Mouse (Mus musculus) E14TG2a.4 (cell line): Measurements from ENCODE around the gene Cdc42se1.

Experiments used
- H3K27me3 ChIP-seq: 2 replicates; pipeline ENCODE4 v1.6.1; 2014; ENCODE audit warnings: low read length, control low read depth; ENCODE audit not compliant: insufficient read depth
- H3K36me3 ChIP-seq: 2 replicates; pipeline ENCODE4 v1.6.1; 2014; ENCODE audit warnings: low read length, control low read depth; ENCODE audit not compliant: insufficient read depth
- H3K4me1 ChIP-seq: replicated peaks from 2 replicates; pipeline ENCODE4 v1.6.1; 2014; ENCODE audit warnings: low read depth, low read length, control low read depth
- H3K4me3 ChIP-seq: replicated peaks from 2 replicates; pipeline ENCODE4 v1.5.1; 2014; ENCODE audit warnings: mild to moderate bottlenecking, low read length
- H3K9me3 ChIP-seq: 2 replicates; pipeline ENCODE4 v1.6.1; 2014; ENCODE audit warnings: low read length, control low read depth
- CTCF ChIP-seq: conservative IDR thresholded peaks from 2 replicates; pipeline ENCODE4 v1.5.1; 2014; ENCODE audit warnings: low read length
- NANOG ChIP-seq: IDR thresholded peaks from 2 replicates; pipeline ENCODE4 v1.6.1; 2014; ENCODE audit warnings: borderline replicate concordance, low read length, mixed read lengths
- POU5F1 ChIP-seq: IDR thresholded peaks from 2 replicates; pipeline ENCODE4 v1.6.1; 2014; ENCODE audit warnings: low read length, borderline replicate concordance

Gene Cdc42se1

GRCm38 (mm10) chr3:95239971-95240370 lies 11.4 kb downstream of the Cdc42se1 start:
- Histone ChIP-seq H3K4me1 (peaks cover 71% of the 10 kb centered on the region), H3K4me3 (peak overlapping the region; percentile 70), H3K27me3 (peaks cover 3% of the 10 kb centered on the region; the same call in 1 of the 2 replicates), H3K9me3 (no peaks in the 10 kb centered on the region), H3K36me3 (peaks cover 62% of the 10 kb centered on the region)
- TF ChIP-seq POU5F1 (no peak), CTCF (no peak), NANOG (no peak)

GRCm38 (mm10) chr3:95240900-95241299 lies 12.4 kb downstream of the Cdc42se1 start:
- H3K4me1 ChIP-seq, result peaks cover 61% of the 10 kb centered on the region
- peaks cover 3% of the 10 kb centered on the region; the same call in 1 of the 2 replicates for H3K27me3 ChIP-seq
- peak overlapping the region; percentile 70 for H3K4me3 ChIP-seq
- H3K9me3 ChIP-seq, result no peaks in the 10 kb centered on the region
- H3K36me3 ChIP-seq, result peaks cover 60% of the 10 kb centered on the region
- TF ChIP-seq POU5F1 (no peak), CTCF (no peak), NANOG (no peak)

GRCm38 (mm10) chr3:95241498-95241897 lies 13.0 kb downstream of the Cdc42se1 start, which contains the start of gene Gm128:
TSS of gene Gm128 (minus strand) at chr3:95241598.
- TF ChIP-seq CTCF (no peak), POU5F1 (no peak), NANOG (no peak)
- Histone ChIP-seq H3K27me3 (peaks cover 3% of the 10 kb centered on the region; the same call in 1 of the 2 replicates), H3K9me3 (no peaks in the 10 kb centered on the region)

GRCm38 (mm10) chr3:95243086-95243485 lies 14.6 kb downstream of the Cdc42se1 start:
- Histone ChIP-seq H3K27me3 (peaks cover 3% of the 10 kb centered on the region; the same call in 1 of the 2 replicates), H3K4me3 (no peak overlapping the region), H3K4me1 (peaks cover 48% of the 10 kb centered on the region), H3K9me3 (no peaks in the 10 kb centered on the region), H3K36me3 (peaks cover 53% of the 10 kb centered on the region)
- TF ChIP-seq POU5F1, result no peak
- no peak for TF ChIP-seq CTCF
- no peak for TF ChIP-seq NANOG

More at GRCm38 (mm10) chr3:95241498-95241897, 13.0 kb downstream of the Cdc42se1 start, which contains the start of gene Gm128:
- H3K4me1 ChIP-seq, result peaks cover 56% of the 10 kb centered on the region
- peak within 1 kb of the TSS; percentile 70 for H3K4me3 ChIP-seq
- peaks cover 60% of the 10 kb centered on the region for H3K36me3 ChIP-seq

GRCm38 (mm10) chr3:95246465-95247231 lies 18.1 kb downstream of the Cdc42se1 start:
- Histone ChIP-seq H3K4me1 (peaks cover 50% of the 10 kb centered on the region), H3K9me3 (no peaks in the 10 kb centered on the region), H3K4me3 (no peak overlapping the region), H3K36me3 (peaks cover 63% of the 10 kb centered on the region), H3K27me3 (no peaks in the 10 kb centered on the region)
- no peak for TF ChIP-seq NANOG
- TF ChIP-seq CTCF, result no peak
- TF ChIP-seq POU5F1, result no peak

- no peak for TF ChIP-seq NANOG
- no peak for TF ChIP-seq POU5F1
- TF ChIP-seq CTCF, result no peak
- peaks cover 70% of the 10 kb centered on the region for H3K36me3 ChIP-seq
- no peaks in the 10 kb centered on the region for H3K9me3 ChIP-seq
- peaks cover 57% of the 10 kb centered on the region for H3K4me1 ChIP-seq
- H3K27me3 ChIP-seq, result no peaks in the 10 kb centered on the region
- H3K4me3 ChIP-seq, result no peak overlapping the region
Observed at GRCm38 (mm10) chr3:95247660-95248336, 19.3 kb downstream of the Cdc42se1 start.

GRCm38 (mm10) chr3:95250361-95250760 lies 21.8 kb downstream of the Cdc42se1 start:
- Histone ChIP-seq H3K4me1 (peaks cover 67% of the 10 kb centered on the region), H3K9me3 (no peaks in the 10 kb centered on the region), H3K27me3 (no peaks in the 10 kb centered on the region), H3K4me3 (peak overlapping the region; percentile 62), H3K36me3 (peaks cover 71% of the 10 kb centered on the region)
- TF ChIP-seq POU5F1, result no peak
- TF ChIP-seq NANOG, result no peak
- no peak for TF ChIP-seq CTCF

GRCm38 (mm10) chr3:95250783-95251424 lies 22.4 kb downstream of the Cdc42se1 start, which contains the start of gene Bnipl:
TSS of gene Bnipl (minus strand) at chr3:95251193.
- Histone ChIP-seq H3K36me3 (peaks cover 72% of the 10 kb centered on the region), H3K4me3 (peak within 1 kb of the TSS; percentile 62), H3K4me1 (peaks cover 72% of the 10 kb centered on the region), H3K27me3 (no peaks in the 10 kb centered on the region), H3K9me3 (no peaks in the 10 kb centered on the region)
- TF ChIP-seq NANOG (no peak), CTCF (no peak), POU5F1 (no peak)

GRCm38 (mm10) chr3:95256931-95257330 lies 28.4 kb downstream of the Cdc42se1 start:
- no peak for TF ChIP-seq NANOG
- TF ChIP-seq POU5F1, result no peak
- no peak for TF ChIP-seq CTCF
- no peaks in the 10 kb centered on the region for H3K9me3 ChIP-seq
- H3K27me3 ChIP-seq, result no peaks in the 10 kb centered on the region
- peaks cover 99% of the 10 kb centered on the region for H3K36me3 ChIP-seq
- peaks cover 61% of the 10 kb centered on the region for H3K4me1 ChIP-seq
- H3K4me3 ChIP-seq, result no peak overlapping the region
